Mouse (Mus musculus): ENCODE results near the gene Rnf144a. TPM values are rescaled to one million over a fixed set of nuclear protein-coding genes. Genes with fewer than 3 reads are reported as not detected.
"Not testable (repeated sequence)": the region's sequence is repeated elsewhere in the genome, so short reads cannot be mapped to it uniquely, and the experiment has no call there.

The Rnf144a gene
- 10 to 100 TPM; 20.4 to 28.1 (median 25.5) TPM for total RNA-seq (2022)

GRCm38 (mm10) chr12:26415104-26415771, at the start of gene Rnf144a:
Gene Rnf144a (minus strand): TSS chr12:26415254.
- peak; percentile 66 to 90 for DNase-seq (ENCODE audit: low spot score in 2 of 2)

- DNase-seq (ENCODE audit: low spot score in 2 of 2): no peak
Measured at GRCm38 (mm10) chr12:26460091-26460490, 45.0 kb upstream of the Rnf144a start.

GRCm38 (mm10) chr12:26456028-26456698, 41.1 kb upstream of the Rnf144a start, which contains the start of gene Rsad2:
Gene Rsad2 (minus strand): TSS chr12:26456452.
- DNase-seq (ENCODE audit: low spot score in 2 of 2): no peak

GRCm38 (mm10) chr12:26454682-26455081, 39.6 kb upstream of the Rnf144a start:
- DNase-seq (ENCODE audit: low spot score in 2 of 2): no peak

GRCm38 (mm10) chr12:26452951-26453350, 37.9 kb upstream of the Rnf144a start:
- DNase-seq (ENCODE audit: low spot score in 2 of 2): no peak

GRCm38 (mm10) chr12:26451150-26451549, 36.1 kb upstream of the Rnf144a start:
- DNase-seq (ENCODE audit: low spot score in 2 of 2): no peak

GRCm38 (mm10) chr12:26449483-26449882, 34.4 kb upstream of the Rnf144a start:
- no peak for DNase-seq (ENCODE audit: low spot score in 2 of 2)

GRCm38 (mm10) chr12:26446377-26447045, 31.5 kb upstream of the Rnf144a start:
- no peak for DNase-seq (ENCODE audit: low spot score in 2 of 2)

GRCm38 (mm10) chr12:26444511-26444910, 29.5 kb upstream of the Rnf144a start:
- no peak for DNase-seq (ENCODE audit: low spot score in 2 of 2)

GRCm38 (mm10) chr12:26444054-26444453, 29.0 kb upstream of the Rnf144a start:
- DNase-seq (ENCODE audit: low spot score in 2 of 2): peak; percentile 14 to 76

- DNase-seq (ENCODE audit: low spot score in 2 of 2): no peak
Measured at GRCm38 (mm10) chr12:26439366-26439765, 24.3 kb upstream of the Rnf144a start.

GRCm38 (mm10) chr12:26437950-26438349, 22.9 kb upstream of the Rnf144a start:
- DNase-seq (ENCODE audit: low spot score in 2 of 2): no peak

- DNase-seq (ENCODE audit: low spot score in 2 of 2): no peak
Measured at GRCm38 (mm10) chr12:26436334-26436733, 21.3 kb upstream of the Rnf144a start.

- DNase-seq (ENCODE audit: low spot score in 2 of 2): not testable (repeated sequence)
Measured at GRCm38 (mm10) chr12:26428771-26429170, 13.7 kb upstream of the Rnf144a start.

- no peak for DNase-seq (ENCODE audit: low spot score in 2 of 2)
Measured at GRCm38 (mm10) chr12:26424841-26425240, 9.8 kb upstream of the Rnf144a start.

- DNase-seq (ENCODE audit: low spot score in 2 of 2): no peak
Measured at GRCm38 (mm10) chr12:26418322-26418721, 3.3 kb upstream of the Rnf144a start.

GRCm38 (mm10) chr12:26416636-26417295, 1.7 kb upstream of the Rnf144a start:
- no peak for DNase-seq (ENCODE audit: low spot score in 2 of 2)

- DNase-seq (ENCODE audit: low spot score in 2 of 2): no peak
Measured at GRCm38 (mm10) chr12:26414451-26415103, 477 bp downstream of the Rnf144a start.

GRCm38 (mm10) chr12:26413961-26414411, 1.1 kb downstream of the Rnf144a start:
- no peak for DNase-seq (ENCODE audit: low spot score in 2 of 2)

- DNase-seq (ENCODE audit: low spot score in 2 of 2): no peak
Measured at GRCm38 (mm10) chr12:26412802-26413201, 2.3 kb downstream of the Rnf144a start.

GRCm38 (mm10) chr12:26411841-26412450, 3.1 kb downstream of the Rnf144a start:
- no peak for DNase-seq (ENCODE audit: low spot score in 2 of 2)

All from layer of hippocampus, adult 8-10 months (tissue).